Mouse (Mus musculus) mature B cell (primary cell): ENCODE data around the gene Amotl2.
"Not testable (repeated sequence)": the region's sequence is repeated elsewhere in the genome, so short reads cannot be mapped to it uniquely, and the experiment has no call there.

Source experiments
- in situ Hi-C: fragments of 300-500 bp; cut with MboI; formaldehyde crosslinking; loops from 2 replicates; pipeline ENCODE4 v1.14.3; 2019

Gene Amotl2

GRCm38 (mm10) chr9:102733999-102734738 is 17.7 kb downstream of the Amotl2 start:
- in situ Hi-C loops: no loop called here

GRCm38 (mm10) chr9:102734739-102735075 is 18.2 kb downstream of the Amotl2 start:
- in situ Hi-C loops: no loop called here

- in situ Hi-C loops: no loop called here
These were observed 18.8 kb downstream of the Amotl2 start for GRCm38 (mm10) chr9:102735231-102735630.

- in situ Hi-C loops: no loop called here
These were observed 19.5 kb downstream of the Amotl2 start for GRCm38 (mm10) chr9:102735996-102736395.

- in situ Hi-C loops: no loop called here
These were observed 20.9 kb downstream of the Amotl2 start for GRCm38 (mm10) chr9:102737405-102737804.

- in situ Hi-C loops: no loop called here
These were observed 30.3 kb downstream of the Amotl2 start for GRCm38 (mm10) chr9:102746753-102747152.

- in situ Hi-C loops: no loop called here
These were observed 31.4 kb downstream of the Amotl2 start for GRCm38 (mm10) chr9:102747902-102748301.

GRCm38 (mm10) chr9:102749216-102749615 is 32.7 kb downstream of the Amotl2 start:
- in situ Hi-C loops: no loop called here

GRCm38 (mm10) chr9:102751632-102752303 is 35.3 kb downstream of the Amotl2 start:
- in situ Hi-C loops: no loop called here

- in situ Hi-C loops: no loop called here
These were observed 36.8 kb downstream of the Amotl2 start for GRCm38 (mm10) chr9:102753299-102753698.

GRCm38 (mm10) chr9:102755161-102755560 is 38.7 kb downstream of the Amotl2 start:
- in situ Hi-C loops: no loop called here

GRCm38 (mm10) chr9:102755591-102756270 is 39.3 kb downstream of the Amotl2 start:
- in situ Hi-C loops: no loop called here

GRCm38 (mm10) chr9:102756352-102756751 is 39.9 kb downstream of the Amotl2 start:
- in situ Hi-C loops: no loop called here

- in situ Hi-C loops: no loop called here
These were observed 42.4 kb downstream of the Amotl2 start for GRCm38 (mm10) chr9:102758851-102759250.

- in situ Hi-C loops: no loop called here
These were observed 43.1 kb downstream of the Amotl2 start for GRCm38 (mm10) chr9:102759581-102760001.

GRCm38 (mm10) chr9:102761599-102761998 is 45.1 kb downstream of the Amotl2 start:
- in situ Hi-C loops: no loop called here

- in situ Hi-C loops: no loop called here
These were observed 46.4 kb downstream of the Amotl2 start for GRCm38 (mm10) chr9:102762836-102763235.

GRCm38 (mm10) chr9:102763520-102763919 is 47.0 kb downstream of the Amotl2 start:
- in situ Hi-C loops: no loop called here

- in situ Hi-C loops: not testable (repeated sequence)
These were observed 48.1 kb downstream of the Amotl2 start for GRCm38 (mm10) chr9:102764540-102764939.

- in situ Hi-C loops: no loop called here
These were observed 50.3 kb downstream of the Amotl2 start for GRCm38 (mm10) chr9:102766741-102767140.

GRCm38 (mm10) chr9:102769257-102769656 is 52.8 kb downstream of the Amotl2 start:
- in situ Hi-C loops: no loop called here

GRCm38 (mm10) chr9:102770190-102770589 is 53.7 kb downstream of the Amotl2 start:
- in situ Hi-C loops: loop anchor here (10.0 kb wide), 1 partner anchor 125 kb away; no protein-coding TSS in a partner anchor
